Mouse (Mus musculus) spleen, adult 2 months (tissue): ENCODE data around the gene Smc6. TPM values are rescaled to one million over a fixed set of nuclear protein-coding genes. Genes with fewer than 3 reads are reported as not detected.

ENCODE experiments used
- DNase-seq, 2 experiments: peaks; one replicate each; pipeline versions ENCODE4 v3.0.0 to v3.0.0-alpha.2; 2012 to 2021; ENCODE audit warnings: low spot score in 2 of 2, low read depth in 1 of 2
- H3K27ac ChIP-seq: fragments of 200-500 bp; 2 replicates; pipeline ENCODE4 v1.5.1; 2012; ENCODE audit warnings: low read length, inconsistent platforms; ENCODE audit not compliant: insufficient read depth
- H3K27me3 ChIP-seq: fragments of 200-500 bp; 2 replicates; pipeline ENCODE4 v1.6.1; 2012; ENCODE audit warnings: mild to moderate bottlenecking, moderate library complexity, low read length, inconsistent platforms; ENCODE audit not compliant: control insufficient read depth, insufficient read depth
- H3K36me3 ChIP-seq: fragments of 200-500 bp; 2 replicates; pipeline ENCODE4 v1.6.1; 2012; ENCODE audit warnings: mild to moderate bottlenecking, low read length, inconsistent platforms; ENCODE audit not compliant: control insufficient read depth, insufficient read depth
- H3K4me1 ChIP-seq: fragments of 200-500 bp; 2 replicates; pipeline ENCODE4 v1.6.1; 2011; ENCODE audit warnings: inconsistent platforms; ENCODE audit not compliant: control insufficient read depth, insufficient read depth, insufficient read length
- H3K4me3 ChIP-seq: fragments of 200-500 bp; 2 replicates; pipeline ENCODE4 v1.5.1; 2011; ENCODE audit warnings: mild to moderate bottlenecking, inconsistent platforms; ENCODE audit not compliant: insufficient read depth, insufficient read length; ENCODE audit errors: extremely low read depth
- CTCF ChIP-seq: fragments of 200-500 bp; IDR thresholded peaks from 2 replicates; pipeline ENCODE4 v1.5.1; 2011; ENCODE audit warnings: mild to moderate bottlenecking, inconsistent platforms; ENCODE audit not compliant: insufficient read depth, insufficient read length, insufficient replicate concordance; ENCODE audit errors: extremely low read depth
- POLR2A ChIP-seq: fragments of 200-500 bp; IDR thresholded peaks from 2 replicates; pipeline ENCODE4 v1.6.1; 2011; ENCODE audit warnings: low read depth, low read length, inconsistent platforms
- WGBS: fragments of 180-500 bp; shearing (Covaris S2); methylation state at CpG from one replicate; pipeline ENCODE4 v1.1.7; 2018; 5-methylcytosine and 5-hydroxymethylcytosine counted together
- polyA plus RNA-seq: library from polyadenylated mRNA; depleted of rRNA; stranded (reverse); fragments of >200 nt; gene quantifications from 2 replicates; pipeline ENCODE4 v1.2.3, GENCODE M21; 2012

Gene Smc6
- polyA plus RNA-seq, 1 experiment = 9.5 TPM

DNA sequence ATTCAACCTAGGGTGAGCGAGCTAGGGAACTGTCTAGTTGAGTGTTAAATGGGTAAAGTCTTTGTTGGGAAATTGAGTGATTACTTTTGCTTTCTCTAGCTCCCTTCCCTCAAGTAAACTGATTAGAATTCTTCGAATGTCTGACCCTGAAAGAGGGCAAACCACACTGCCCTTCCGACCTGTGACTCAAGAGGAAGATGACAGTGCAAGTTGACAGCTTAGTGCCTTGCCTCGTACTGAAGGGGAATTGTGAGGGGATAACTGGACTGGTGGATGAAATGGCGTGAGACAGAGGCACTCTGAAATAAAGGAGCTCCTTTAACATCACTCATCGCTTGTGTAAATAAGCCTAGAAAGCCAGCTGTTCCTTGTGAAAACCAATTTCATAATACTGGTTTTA lies 52.0 kb downstream of the Smc6 start:
- H3K27ac ChIP-seq = no peak overlapping the region
- no peaks in the 10 kb centered on the region for H3K4me1 ChIP-seq
- no peak for DNase-seq
- no peak overlapping the region for H3K4me3 ChIP-seq
- H3K36me3 ChIP-seq = peaks cover 22% of the 10 kb centered on the region
- H3K27me3 ChIP-seq = no peaks in the 10 kb centered on the region
- 73% methylated on average over 6 of the region's 6 CpGs for WGBS
- TF ChIP-seq POLR2A (no peak), CTCF (no peak)

DNA sequence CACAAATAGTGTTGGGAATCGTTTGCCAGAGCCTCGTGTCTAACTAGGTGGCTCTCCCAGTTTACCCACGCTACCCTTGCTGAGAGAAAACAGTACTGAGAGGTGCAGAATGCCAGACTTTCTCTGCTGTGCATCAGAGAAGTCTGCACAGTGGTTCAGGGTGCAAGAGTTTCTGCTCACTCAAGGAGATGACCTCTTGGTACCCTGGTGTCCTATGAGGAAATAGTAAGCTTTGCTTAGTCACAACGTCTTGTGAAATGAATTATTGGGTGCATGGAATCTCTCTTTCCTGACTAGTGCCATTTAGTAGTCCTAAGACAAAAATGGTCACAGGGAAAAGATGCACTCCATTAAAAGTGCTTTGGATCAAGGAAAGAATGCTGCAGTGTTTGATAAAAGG lies 58.8 kb downstream of the Smc6 start:
- peaks cover 1% of the 10 kb centered on the region; the same call in 1 of the 2 replicates for H3K36me3 ChIP-seq
- no peaks in the 10 kb centered on the region for H3K27me3 ChIP-seq
- WGBS = 60% methylated on average over 4 of the region's 4 CpGs
- H3K4me1 ChIP-seq = no peaks in the 10 kb centered on the region
- DNase-seq = no peak
- no peak overlapping the region for H3K27ac ChIP-seq
- TF ChIP-seq CTCF (no peak), POLR2A (no peak)
- H3K4me3 ChIP-seq = no peak overlapping the region

DNA sequence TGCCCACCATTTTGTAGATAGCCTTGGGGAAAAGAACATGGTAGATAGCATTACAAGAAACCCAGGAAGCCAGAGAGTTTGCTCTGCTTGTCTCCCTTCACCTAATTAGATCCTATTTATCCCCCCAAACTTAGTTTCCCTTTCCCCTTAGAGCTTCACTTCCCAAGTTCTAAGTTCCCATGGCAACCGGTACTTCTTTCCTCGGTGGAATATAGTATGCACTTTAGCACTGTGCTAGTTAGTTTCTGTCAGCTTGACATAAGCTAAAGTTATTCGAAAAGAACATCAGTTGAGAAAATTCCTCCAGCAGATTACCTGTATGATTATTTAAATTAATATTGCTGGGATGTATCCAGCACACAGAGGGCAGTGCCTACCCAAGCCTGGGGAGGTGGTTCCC lies 60.8 kb downstream of the Smc6 start:
- WGBS = 84% methylated on average over 3 of the region's 3 CpGs
- H3K4me3 ChIP-seq = no peak overlapping the region
- no peak for DNase-seq
- no peaks in the 10 kb centered on the region for H3K4me1 ChIP-seq
- H3K27me3 ChIP-seq = no peaks in the 10 kb centered on the region
- no peak overlapping the region for H3K27ac ChIP-seq
- no peak for TF ChIP-seq POLR2A
- no peak for TF ChIP-seq CTCF
- H3K36me3 ChIP-seq = no peaks in the 10 kb centered on the region

DNA sequence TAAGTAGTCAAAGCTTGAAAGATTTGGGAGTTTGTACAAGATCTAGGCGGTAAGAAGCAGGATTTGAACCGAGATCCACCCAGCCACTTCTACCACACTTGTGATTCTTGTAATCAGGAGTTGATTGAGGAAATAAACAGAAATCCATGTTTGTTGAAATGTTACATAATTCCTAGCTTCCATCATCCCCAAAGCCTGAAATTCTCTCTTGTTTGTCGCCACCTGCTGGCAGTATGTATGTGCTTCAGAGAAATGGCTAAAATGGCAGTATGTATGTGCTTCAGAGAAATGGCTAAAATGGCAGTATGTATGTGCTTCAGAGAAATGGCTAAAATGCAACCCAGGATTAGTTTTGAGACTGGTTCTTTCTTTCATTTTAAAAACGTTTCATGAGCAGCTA lies 71.2 kb downstream of the Smc6 start:
- no peaks in the 10 kb centered on the region for H3K4me1 ChIP-seq
- 40% methylated on average over 4 of the region's 4 CpGs for WGBS
- H3K27me3 ChIP-seq = no peaks in the 10 kb centered on the region
- TF ChIP-seq CTCF (no peak), POLR2A (no peak)
- DNase-seq = peak; percentile 7 to 39
- H3K27ac ChIP-seq = no peak overlapping the region
- H3K4me3 ChIP-seq = no peak overlapping the region
- H3K36me3 ChIP-seq = no peaks in the 10 kb centered on the region

- no peaks in the 10 kb centered on the region for H3K36me3 ChIP-seq
- no peak for DNase-seq
- 70% methylated on average over 2 of the region's 2 CpGs for WGBS
- no peaks in the 10 kb centered on the region for H3K27me3 ChIP-seq
- no peak overlapping the region for H3K4me3 ChIP-seq
- no peak for TF ChIP-seq CTCF
- H3K27ac ChIP-seq = no peak overlapping the region
- no peaks in the 10 kb centered on the region for H3K4me1 ChIP-seq
Observed at GRCm38 (mm10) chr12:11338251-11338650, 72.6 kb downstream of the Smc6 start.

- Histone ChIP-seq H3K27ac (no peak overlapping the region), H3K4me1 (no peaks in the 10 kb centered on the region), H3K36me3 (no peaks in the 10 kb centered on the region), H3K4me3 (no peak overlapping the region), H3K27me3 (no peaks in the 10 kb centered on the region)
- 65% methylated on average over 6 of the region's 6 CpGs for WGBS
- TF ChIP-seq POLR2A (no peak), CTCF (no peak)
- DNase-seq = no peak
Observed at GRCm38 (mm10) chr12:11342020-11342600, 76.4 kb downstream of the Smc6 start.

GRCm38 (mm10) chr12:11345963-11346362 lies 80.3 kb downstream of the Smc6 start:
- 43% methylated on average over 2 of the region's 2 CpGs for WGBS
- no peaks in the 10 kb centered on the region for H3K4me1 ChIP-seq
- no peaks in the 10 kb centered on the region for H3K27me3 ChIP-seq
- no peaks in the 10 kb centered on the region for H3K36me3 ChIP-seq
- TF ChIP-seq POLR2A = no peak
- no peak for TF ChIP-seq CTCF
- no peak overlapping the region for H3K4me3 ChIP-seq
- DNase-seq = no peak
- H3K27ac ChIP-seq = no peak overlapping the region
